Mouse (Mus musculus) myocyte (in vitro differentiated cells): Measurements from ENCODE around the gene Ngrn.
A peak's percentile ranks its signal among the peaks of the same experiment; 100 is the strongest.

Experiments
- CEBPB ChIP-seq: IDR thresholded peaks from 2 replicates; pipeline ENCODE4 v1.6.1; 2011; ENCODE audit warnings: mild to moderate bottlenecking, moderate library complexity; ENCODE audit not compliant: poor library complexity, insufficient read depth, severe bottlenecking
- E2F4 ChIP-seq: IDR thresholded peaks from one replicate; pipeline ENCODE4 v1.6.1; 2011; ENCODE audit warnings: mild to moderate bottlenecking, control low read depth, moderate library complexity; ENCODE audit not compliant: insufficient read depth
- MAX ChIP-seq: IDR thresholded peaks from one replicate; pipeline ENCODE4 v1.6.1; 2011; ENCODE audit warnings: low read depth, mild to moderate bottlenecking, control low read depth
- MYOD1 ChIP-seq, 3 experiments: IDR thresholded peaks; one replicate each; pipeline ENCODE4 v1.6.1; 2011; ENCODE audit warnings: control low read depth in 2 of 3, low read depth in 2 of 3, mild to moderate bottlenecking in 2 of 3, moderate library complexity in 1 of 3; ENCODE audit not compliant: insufficient read length in 2 of 3, control insufficient read depth in 1 of 3
- MYOG ChIP-seq, 3 experiments: IDR thresholded peaks; one replicate each; pipeline ENCODE4 v1.6.1; 2011; ENCODE audit warnings: control low read depth in 2 of 3, low read depth in 2 of 3, mild to moderate bottlenecking in 2 of 3; ENCODE audit not compliant: insufficient read length in 2 of 3, control insufficient read depth in 1 of 3, insufficient read depth in 1 of 3
- POLR2A ChIP-seq: IDR thresholded peaks from one replicate; pipeline ENCODE4 v1.6.1; 2011; ENCODE audit warnings: low read depth, mild to moderate bottlenecking, control low read depth, moderate library complexity; ENCODE audit not compliant: insufficient read length
- POLR2AphosphoS2 ChIP-seq: IDR thresholded peaks from one replicate; pipeline ENCODE4 v1.6.1; 2011; ENCODE audit warnings: low read depth, control low read depth; ENCODE audit not compliant: insufficient read length
- REST ChIP-seq: IDR thresholded peaks from one replicate; pipeline ENCODE4 v1.6.1; 2011; ENCODE audit warnings: mild to moderate bottlenecking, control low read depth, moderate library complexity; ENCODE audit not compliant: insufficient read depth, insufficient read length
- SRF ChIP-seq: IDR thresholded peaks from one replicate; pipeline ENCODE4 v1.6.1; 2011; ENCODE audit warnings: low read depth; ENCODE audit not compliant: control insufficient read depth, insufficient read length
- TCF12 ChIP-seq: IDR thresholded peaks from one replicate; pipeline ENCODE4 v1.6.1; 2011; ENCODE audit warnings: mild to moderate bottlenecking, control low read depth; ENCODE audit not compliant: poor library complexity, insufficient read depth, severe bottlenecking
- TCF3 ChIP-seq: IDR thresholded peaks from one replicate; pipeline ENCODE4 v1.6.1; 2011; ENCODE audit warnings: low read depth, control low read depth; ENCODE audit not compliant: insufficient read length
- USF1 ChIP-seq: IDR thresholded peaks from one replicate; pipeline ENCODE4 v1.6.1; 2011; ENCODE audit warnings: low read depth, mild to moderate bottlenecking, control low read depth, moderate library complexity

GRCm38 (mm10) chr7:80294764-80295648 is 34.0 kb downstream of the Ngrn start:
- TF ChIP-seq MYOD1 (IDR thresholded peaks at IDR 0.05; ENCODE audit: control insufficient read depth in 1 of 3, insufficient read length in 2 of 3, low read depth in 2 of 3): peak in 1 of 3 experiments; percentile 64
- no peak for TF ChIP-seq REST
- TF ChIP-seq MYOG (IDR thresholded peaks at IDR 0.05; ENCODE audit: control insufficient read depth in 1 of 3, insufficient read depth in 1 of 3, insufficient read length in 2 of 3, low read depth in 2 of 3): peak in 2 of 3 experiments; percentile 61 to 62
- TF ChIP-seq POLR2AphosphoS2: no peak
- TF ChIP-seq SRF: no peak
- TF ChIP-seq POLR2A: no peak
- TF ChIP-seq USF1: no peak
- TF ChIP-seq CEBPB: no peak
- no peak for TF ChIP-seq TCF3
- no peak for TF ChIP-seq MAX
- no peak for TF ChIP-seq E2F4
- no peak for TF ChIP-seq TCF12
